Mouse (Mus musculus) liver, embryonic 14 days (tissue): Measurements from ENCODE around the gene Myzap. TPM values are rescaled to one million over a fixed set of nuclear protein-coding genes. Genes with fewer than 3 reads are reported as not detected.

Experiments
- polyA plus RNA-seq: library from polyadenylated mRNA; depleted of rRNA; stranded (reverse); fragments of >200 nt; gene quantifications from 2 replicates; pipeline ENCODE4 v1.2.3, GENCODE M21; 2012; rRNA removed

The Myzap gene
- 2.3 and 2.6 TPM in 2 replicates for polyA plus RNA-seq

GRCm38 (mm10) chr9:71591938-71592548 lies at the start of gene Myzap:
Gene Myzap (minus strand): TSS chr9:71592360.

GRCm38 (mm10) chr9:71485475-71486094 lies 106.6 kb downstream of the Myzap start, which contains the start of gene Polr2m:
Gene Polr2m (minus strand): TSS chr9:71485935.

Other genes starting within 250 kb of the Myzap start
- gene Polr2m, start 106.4 kb downstream of the Myzap start, polyA plus RNA-seq, result 91.7 and 100 TPM in 2 replicates
- 1.9 and 2.2 TPM in 2 replicates for gene Cgnl1, start 179.2 kb upstream of the Myzap start, polyA plus RNA-seq